Mouse (Mus musculus): ENCODE results near the gene Cpox.

The Cpox gene

GRCm38 (mm10) chr16:58702329-58702932 is 32.3 kb downstream of the Cpox start:
- DNase-seq = no peak

GRCm38 (mm10) chr16:58703382-58704124 is 33.5 kb downstream of the Cpox start:
- DNase-seq = no peak

- no peak for DNase-seq
These were observed 34.9 kb downstream of the Cpox start for GRCm38 (mm10) chr16:58704999-58705398.

GRCm38 (mm10) chr16:58707276-58707905 is 37.3 kb downstream of the Cpox start:
- DNase-seq = no peak

GRCm38 (mm10) chr16:58708601-58709475 is 38.7 kb downstream of the Cpox start:
- no peak for DNase-seq

GRCm38 (mm10) chr16:58709536-58709935 is 39.4 kb downstream of the Cpox start:
- DNase-seq = no peak

GRCm38 (mm10) chr16:58712221-58712620 is 42.1 kb downstream of the Cpox start:
- peak; percentile 36 to 40 for DNase-seq

GRCm38 (mm10) chr16:58713128-58713527 is 43.0 kb downstream of the Cpox start:
- no peak for DNase-seq

- DNase-seq = no peak
These were observed 44.9 kb downstream of the Cpox start for GRCm38 (mm10) chr16:58715018-58715417.

- no peak for DNase-seq
These were observed 48.6 kb downstream of the Cpox start, which contains the start of gene Gpr15 for GRCm38 (mm10) chr16:58718666-58719120. TSS of gene Gpr15 (minus strand) at chr16:58719070.

- no peak for DNase-seq
These were observed 52.2 kb downstream of the Cpox start for GRCm38 (mm10) chr16:58722292-58722691.

- no peak for DNase-seq
These were observed 56.8 kb downstream of the Cpox start for GRCm38 (mm10) chr16:58726680-58727476.

GRCm38 (mm10) chr16:58727477-58728131 is 57.5 kb downstream of the Cpox start, which contains the start of gene Cldnd1:
TSS of gene Cldnd1 (plus strand) at chr16:58727910.
- DNase-seq = peak; percentile 93 to 95

GRCm38 (mm10) chr16:58728176-58728671 is 58.1 kb downstream of the Cpox start:
- DNase-seq = no peak

GRCm38 (mm10) chr16:58738205-58738604 is 68.1 kb downstream of the Cpox start:
- DNase-seq = no peak

GRCm38 (mm10) chr16:58738800-58739199 is 68.7 kb downstream of the Cpox start:
- no peak for DNase-seq

- DNase-seq = no peak
These were observed 70.7 kb downstream of the Cpox start for GRCm38 (mm10) chr16:58740751-58741150.

- no peak for DNase-seq
These were observed 76.6 kb downstream of the Cpox start for GRCm38 (mm10) chr16:58746715-58747114.

GRCm38 (mm10) chr16:58751314-58751713 is 81.2 kb downstream of the Cpox start:
- no peak for DNase-seq

GRCm38 (mm10) chr16:58756191-58756590 is 86.1 kb downstream of the Cpox start:
- DNase-seq = no peak

GRCm38 (mm10) chr16:58763076-58763475 is 93.0 kb downstream of the Cpox start, which contains the start of gene Olfr172:
TSS of gene Olfr172 (minus strand) at chr16:58763176.
- no peak for DNase-seq
